In the genomic region with DNA sequence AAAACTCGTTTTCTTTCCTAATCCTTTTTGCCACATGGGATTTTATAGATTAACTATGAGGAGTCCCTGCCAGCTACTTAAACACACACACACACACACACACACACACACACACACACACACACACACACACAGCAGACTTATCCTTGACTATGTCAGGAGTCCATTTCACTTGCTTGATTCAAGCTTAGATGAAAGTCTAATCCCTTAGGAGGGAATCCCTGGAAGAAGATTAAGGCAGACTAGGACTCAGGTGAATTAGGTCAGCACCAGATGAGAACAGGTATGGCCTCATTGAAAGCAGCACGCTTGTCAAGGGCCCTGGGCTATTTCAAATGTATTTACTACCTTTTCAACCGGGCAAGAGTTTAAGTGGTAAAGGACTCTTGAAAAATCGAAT, we compare ENCODE assay signal across 19 mouse cellular contexts.
DNase-seq lines count a peak whose midpoint lies in the region.
"Had no signal": no experiment of that assay in that cellular context is flagged by ENCODE, and none has a peak within 500 bp of the region (broad histone marks: within the 10 kb centered on the region; RNA-seq: fewer than 3 reads in every experiment).

No protein-coding gene starts in this region.

- WGBS in embryonic facial prominence, embryonic 10.5 days, result 82% methylated on average over 4 of the region's 4 CpGs

- no peaks in the 10 kb centered on the region for H3K36me3 ChIP-seq in embryonic facial prominence, embryonic 10.5 days (replicated peaks)
- H3K36me3 ChIP-seq: embryonic facial prominence, embryonic 13.5 days; embryonic facial prominence, embryonic 15.5 days; G1E had no signal

- H3K4me3 ChIP-seq in embryonic facial prominence, embryonic 10.5 days, result no peak overlapping the region
- H3K4me3 ChIP-seq: embryonic facial prominence, embryonic 13.5 days; embryonic facial prominence, embryonic 15.5 days; erythroblast, embryonic 14.5 days had no signal

- H3K27me3 ChIP-seq in embryonic facial prominence, embryonic 10.5 days (replicated peaks; ENCODE audit: low read depth, poor library complexity, severe bottlenecking), result no peaks in the 10 kb centered on the region
- H3K27me3 ChIP-seq: CH12.LX; embryonic facial prominence, embryonic 13.5 days; embryonic facial prominence, embryonic 15.5 days had no signal

- no peak overlapping the region for H3K27ac ChIP-seq in embryonic facial prominence, embryonic 10.5 days (replicated peaks)
- H3K27ac ChIP-seq: embryonic facial prominence, embryonic 13.5 days; embryonic facial prominence, embryonic 15.5 days had no signal

- H3K9me3 ChIP-seq in embryonic facial prominence, embryonic 10.5 days, result no peaks in the 10 kb centered on the region
- H3K9me3 ChIP-seq: embryonic facial prominence, embryonic 13.5 days; embryonic facial prominence, embryonic 15.5 days; G1E had no signal

- peaks cover 7% of the 10 kb centered on the region; the same call in 1 of the 2 replicates for H3K4me1 ChIP-seq in embryonic facial prominence, embryonic 10.5 days
- H3K4me1 ChIP-seq: embryonic facial prominence, embryonic 15.5 days had no signal

- peak; percentile 28 for DNase-seq in fat pad, adult 2 months (ENCODE audit: extremely low read depth, low read depth, low spot score)
- peak; percentile 2 for DNase-seq in retina, embryonic 14.5 days (ENCODE audit: low spot score)
- DNase-seq in retina, postnatal 7 days (ENCODE audit: low read depth, low spot score), result peak; percentile 50
- DNase-seq in embryonic facial prominence, embryonic 10.5 days (ENCODE audit: low spot score), result no peak
- DNase-seq in layer of hippocampus, postnatal 36 days, result no peak
- DNase-seq: adrenal gland, adult 8-10 months; adrenal gland, postnatal 14 days; adrenal gland, postnatal 36 days; B cell, adult 2 months; cerebellum, adult 11-12 months; cerebellum, adult 2 months; cerebellum, adult 9-10 months; cerebellum, postnatal 10 days; cerebellum, postnatal 25 days had no signal

Comparison
In these comparisons a context has a peak if more than half of its experiments do, and no peak if none do; other contexts are left out.
1. DNase-seq: peak in fat pad, adult 2 months (single experiment), retina, embryonic 14.5 days (single experiment) and retina, postnatal 7 days (single experiment); none in embryonic facial prominence, embryonic 10.5 days (single experiment) and layer of hippocampus, postnatal 36 days (0 of 2).